Mouse (Mus musculus): Measurements from ENCODE around the gene Atg10. TPM values are rescaled to one million over a fixed set of nuclear protein-coding genes. Genes with fewer than 3 reads are reported as not detected.
A peak's percentile ranks its signal among the peaks of the same experiment; 100 is the strongest.
"Not testable (repeated sequence)": the region's sequence is repeated elsewhere in the genome, so short reads cannot be mapped to it uniquely, and the experiment has no call there.

Gene Atg10
- polyA plus RNA-seq, 1 experiment from 2014 or later: 19.9 TPM

GRCm38 (mm10) chr13:90924072-90924471 lies 299.7 kb downstream of the Atg10 start:
- Histone ChIP-seq H3K36me3 (ENCODE audit: insufficient read depth, low read length) (peaks cover 16% of the 10 kb centered on the region; the same call in 1 of the 2 replicates), H3K27me3 (ENCODE audit: insufficient read depth, low read length) (no peaks in the 10 kb centered on the region), H3K4me3 (replicated peaks; ENCODE audit: low read depth, low read length) (peak overlapping the region; percentile 97), H3K4me2 (ENCODE audit: low read length) (peak overlapping the region; percentile 74), H3K4me1 (replicated peaks; ENCODE audit: insufficient read depth, low read length) (0 out of 2 replicates have a peak, but pooled peaks cover 3% of the 10 kb centered on the region), H3K9ac (ENCODE audit: low read depth, low read length) (peak overlapping the region; percentile 98), H3K9me3 (replicated peaks; ENCODE audit: low read length) (no peaks in the 10 kb centered on the region), H3K27ac (no peak overlapping the region; the same call in 1 of the 2 replicates)
- DNase-seq (ENCODE audit: low spot score): no peak
- no peak for ATAC-seq (replicated peaks; ENCODE audit: low FRiP score, low read depth)
- TF ChIP-seq CTCF (IDR thresholded peaks at IDR 0.05; ENCODE audit: low read depth): no peak
- 51% methylated on average over 9 of the region's 9 CpGs for WGBS

DNA sequence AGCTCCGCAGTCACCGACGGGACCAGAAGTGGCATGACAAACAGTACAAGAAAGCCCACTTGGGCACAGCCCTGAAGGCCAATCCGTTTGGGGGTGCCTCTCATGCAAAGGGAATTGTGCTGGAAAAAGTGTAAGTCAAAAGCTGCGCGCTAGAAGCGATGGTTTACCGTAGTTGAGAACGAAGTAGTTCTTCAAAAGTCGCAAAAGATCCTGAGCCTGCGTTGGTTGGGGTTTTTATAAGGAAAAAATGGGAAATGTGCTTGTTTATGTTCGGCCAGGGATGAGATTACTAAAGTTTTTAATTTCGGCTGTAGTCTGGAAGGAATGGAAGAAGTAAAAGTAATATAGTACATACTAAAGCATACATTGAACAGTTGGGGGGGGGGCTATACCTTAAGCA lies 300.2 kb downstream of the Atg10 start:
- Histone ChIP-seq H3K36me3 (ENCODE audit: insufficient read depth, low read length) (peaks cover 16% of the 10 kb centered on the region; the same call in 1 of the 2 replicates), H3K4me3 (replicated peaks; ENCODE audit: low read depth, low read length) (peak overlapping the region; percentile 97), H3K27ac (peak overlapping the region; percentile 83), H3K9ac (ENCODE audit: low read depth, low read length) (peak overlapping the region; percentile 98), H3K4me2 (ENCODE audit: low read length) (peak overlapping the region; percentile 74)
- peak; percentile 27 for DNase-seq (ENCODE audit: low spot score)
- not testable (repeated sequence) for H3K4me1 ChIP-seq (replicated peaks; ENCODE audit: insufficient read depth, low read length); ATAC-seq (replicated peaks; ENCODE audit: low FRiP score, low read depth); H3K27me3 ChIP-seq (ENCODE audit: insufficient read depth, low read length); H3K9me3 ChIP-seq (replicated peaks; ENCODE audit: low read length)
- WGBS: 1% methylated on average over 13 of the region's 13 CpGs

DNA sequence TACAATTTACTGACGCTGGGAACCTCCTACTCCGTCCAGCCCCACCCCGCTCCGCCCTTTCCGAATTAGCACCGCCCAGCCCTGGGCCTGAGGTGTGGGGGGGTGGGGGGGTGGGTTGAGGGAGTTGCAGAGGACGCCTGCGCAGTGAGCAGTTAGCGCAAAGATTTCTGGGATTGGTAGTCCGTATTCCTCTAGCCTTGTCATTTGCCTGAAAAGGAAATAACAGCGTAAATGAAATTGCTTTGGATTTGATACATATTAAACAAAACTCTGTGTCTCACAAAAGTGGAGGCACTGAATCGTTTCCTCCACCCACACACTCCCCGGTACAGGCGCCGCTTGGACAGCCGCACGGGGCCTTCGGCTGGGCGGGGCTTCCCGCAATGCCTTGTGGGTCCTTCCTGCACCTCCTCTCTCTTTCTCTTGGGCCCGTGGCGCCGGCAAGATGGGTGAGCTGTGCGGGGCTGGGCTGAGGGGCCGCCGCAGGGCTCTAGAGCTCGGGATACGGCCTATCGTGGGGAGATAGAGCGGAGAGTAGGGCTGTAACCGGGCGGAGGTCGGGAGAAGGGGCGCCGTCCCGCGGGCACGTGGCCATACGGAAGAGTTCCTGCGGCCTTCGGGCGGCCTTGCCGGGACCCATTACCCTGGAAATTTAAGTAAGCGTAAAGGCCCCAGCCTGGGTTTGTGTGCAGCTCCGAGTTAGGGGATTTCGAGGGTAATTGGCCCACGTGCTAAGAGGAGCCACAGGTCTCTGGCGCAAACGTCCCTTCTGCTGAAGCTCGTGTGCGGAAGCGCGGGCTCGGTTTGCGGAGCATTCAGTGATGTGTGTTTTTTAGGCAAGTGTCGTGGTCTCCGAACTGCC lies 300.8 kb downstream of the Atg10 start, which contains the start of gene Rps23:
TSS of gene Rps23 (plus strand) at position 208 of the 862 bp plus-strand sequence.
- Histone ChIP-seq H3K4me1 (replicated peaks; ENCODE audit: insufficient read depth, low read length) (0 out of 2 replicates have a peak, but pooled peaks cover 3% of the 10 kb centered on the region), H3K9me3 (replicated peaks; ENCODE audit: low read length) (no peaks in the 10 kb centered on the region), H3K4me2 (ENCODE audit: low read length) (peak within 1 kb of the TSS; percentile 74), H3K4me3 (replicated peaks; ENCODE audit: low read depth, low read length) (peak within 1 kb of the TSS; percentile 97), H3K27ac (peak within 1 kb of the TSS; percentile 83), H3K36me3 (ENCODE audit: insufficient read depth, low read length) (peaks cover 16% of the 10 kb centered on the region; the same call in 1 of the 2 replicates), H3K9ac (ENCODE audit: low read depth, low read length) (peak within 1 kb of the TSS; percentile 98), H3K27me3 (ENCODE audit: insufficient read depth, low read length) (no peaks in the 10 kb centered on the region)
- ATAC-seq (replicated peaks; ENCODE audit: low FRiP score, low read depth): peak; percentile 97
- no peak for TF ChIP-seq CTCF (IDR thresholded peaks at IDR 0.05; ENCODE audit: low read depth)
- under 1% methylated on average over 57 of the region's 57 CpGs for WGBS
- DNase-seq (ENCODE audit: low spot score): peak; percentile 98

- TF ChIP-seq CTCF (IDR thresholded peaks at IDR 0.05; ENCODE audit: low read depth): no peak
- Histone ChIP-seq H3K4me3 (replicated peaks; ENCODE audit: low read depth, low read length) (no peak overlapping the region), H3K27me3 (ENCODE audit: insufficient read depth, low read length) (no peaks in the 10 kb centered on the region), H3K9ac (ENCODE audit: low read depth, low read length) (no peak overlapping the region), H3K4me2 (ENCODE audit: low read length) (no peak overlapping the region), H3K4me1 (replicated peaks; ENCODE audit: insufficient read depth, low read length) (no peaks in the 10 kb centered on the region), H3K27ac (no peak overlapping the region), H3K36me3 (ENCODE audit: insufficient read depth, low read length) (no peaks in the 10 kb centered on the region), H3K9me3 (replicated peaks; ENCODE audit: low read length) (no peaks in the 10 kb centered on the region)
- no peak for ATAC-seq (replicated peaks; ENCODE audit: low FRiP score, low read depth)
- no peak for DNase-seq (ENCODE audit: low spot score)
- WGBS: 90% methylated on average over 4 of the region's 4 CpGs
These were observed 309.0 kb downstream of the Atg10 start for GRCm38 (mm10) chr13:90914721-90915120.

GRCm38 (mm10) chr13:90913675-90914192 lies 310.0 kb downstream of the Atg10 start:
- Histone ChIP-seq H3K27me3 (ENCODE audit: insufficient read depth, low read length) (no peaks in the 10 kb centered on the region), H3K9ac (ENCODE audit: low read depth, low read length) (no peak overlapping the region), H3K9me3 (replicated peaks; ENCODE audit: low read length) (no peaks in the 10 kb centered on the region), H3K4me2 (ENCODE audit: low read length) (no peak overlapping the region), H3K4me3 (replicated peaks; ENCODE audit: low read depth, low read length) (no peak overlapping the region), H3K4me1 (replicated peaks; ENCODE audit: insufficient read depth, low read length) (no peaks in the 10 kb centered on the region), H3K27ac (no peak overlapping the region), H3K36me3 (ENCODE audit: insufficient read depth, low read length) (no peaks in the 10 kb centered on the region)
- ATAC-seq (replicated peaks; ENCODE audit: low FRiP score, low read depth) (no peak), DNase-seq (ENCODE audit: low spot score) (no peak)
- 55% methylated on average over 7 of the region's 7 CpGs for WGBS
- TF ChIP-seq CTCF (IDR thresholded peaks at IDR 0.05; ENCODE audit: low read depth): no peak

DNA sequence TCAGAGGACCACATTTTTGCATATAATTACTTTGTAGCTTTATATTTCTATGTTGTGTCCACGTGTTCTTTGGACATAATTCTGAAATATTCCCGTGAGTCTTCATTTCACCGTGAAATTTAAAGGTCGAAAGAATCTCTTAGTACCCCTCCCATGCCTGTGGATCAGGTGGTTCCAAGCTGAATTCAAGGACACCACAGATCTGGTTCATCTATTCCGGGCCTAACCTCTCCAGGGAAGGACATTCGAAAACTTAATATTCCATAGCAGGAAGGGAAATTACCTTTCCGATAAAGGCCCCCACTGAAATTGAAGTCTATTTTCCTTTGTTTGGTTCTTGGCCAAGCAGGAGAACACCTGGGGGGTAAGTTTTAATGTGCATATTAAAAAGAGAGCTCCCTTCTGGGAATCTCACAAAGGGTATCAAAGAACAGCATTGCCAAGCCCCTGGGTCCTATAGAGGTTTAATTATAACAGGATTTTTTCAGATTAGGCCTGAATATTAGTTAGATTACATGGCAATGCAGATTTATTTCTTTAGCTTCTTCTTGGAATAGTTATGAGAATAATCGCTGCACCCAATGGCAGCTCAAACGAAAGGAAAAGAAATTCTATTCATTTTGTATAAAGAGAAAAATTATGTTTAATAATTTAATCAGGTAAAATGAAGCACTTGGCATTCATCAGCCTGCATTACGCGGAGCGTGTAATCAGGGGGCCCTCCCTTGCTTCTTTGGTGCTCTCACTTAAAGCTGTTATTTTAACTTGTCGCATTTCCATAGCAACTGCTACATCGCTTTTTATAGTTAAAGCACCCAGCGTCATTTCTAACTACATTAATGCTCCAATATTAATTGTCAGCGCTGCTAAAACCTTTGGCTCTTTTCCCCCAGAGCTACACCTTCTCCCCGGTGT lies 310.8 kb downstream of the Atg10 start:
- Histone ChIP-seq H3K27me3 (ENCODE audit: insufficient read depth, low read length) (no peaks in the 10 kb centered on the region), H3K4me1 (replicated peaks; ENCODE audit: insufficient read depth, low read length) (no peaks in the 10 kb centered on the region), H3K27ac (no peak overlapping the region), H3K36me3 (ENCODE audit: insufficient read depth, low read length) (no peaks in the 10 kb centered on the region), H3K9me3 (replicated peaks; ENCODE audit: low read length) (no peaks in the 10 kb centered on the region), H3K4me2 (ENCODE audit: low read length) (no peak overlapping the region), H3K4me3 (replicated peaks; ENCODE audit: low read depth, low read length) (no peak overlapping the region), H3K9ac (ENCODE audit: low read depth, low read length) (no peak overlapping the region)
- no peak for TF ChIP-seq CTCF (IDR thresholded peaks at IDR 0.05; ENCODE audit: low read depth)
- ATAC-seq (replicated peaks; ENCODE audit: low FRiP score, low read depth) (no peak), DNase-seq (ENCODE audit: low spot score) (no peak)
- 79% methylated on average over 17 of the region's 17 CpGs for WGBS
